Mouse (Mus musculus): ENCODE data around the gene U2af2.

- TF ChIP-seq CTCF (IDR thresholded peaks at IDR 0.05; ENCODE audit: low read depth, low read length) = no peak
- no peak for TF ChIP-seq GATA1 (IDR thresholded peaks at IDR 0.05; ENCODE audit: borderline replicate concordance, low read length)
- no peak for TF ChIP-seq TAL1 (conservative IDR thresholded peaks at IDR 0.05; ENCODE audit: low read depth, low read length)
- TF ChIP-seq POLR2AphosphoS5 (IDR thresholded peaks at IDR 0.05; ENCODE audit: insufficient replicate concordance, low read depth, low read length) = no peak
- TF ChIP-seq GATA2 (IDR thresholded peaks at IDR 0.05; ENCODE audit: borderline replicate concordance, low read depth, low read length) = no peak
Measured at GRCm38 (mm10) chr7:5091008-5091728, 29.2 kb downstream of the U2af2 start.

Data from G1E (cell line).